Mouse (Mus musculus): ENCODE data around the gene St8sia1.

- TF ChIP-seq CHD1 (IDR thresholded peaks at IDR 0.05; ENCODE audit: low read depth, low read length) (no peak), MYB (IDR thresholded peaks at IDR 0.05; ENCODE audit: low read depth, low read length) (no peak), POLR2A (IDR thresholded peaks at IDR 0.05; ENCODE audit: control insufficient read depth in 1 of 2, insufficient read depth in 1 of 2, low read depth in 1 of 2, low read length in 2 of 2, poor library complexity in 1 of 2) (no peak), CTCF (IDR thresholded peaks at IDR 0.05 in 2 of 3, conservative IDR thresholded peaks at IDR 0.05 in 1 of 3; ENCODE audit: control insufficient read depth in 1 of 3, insufficient read depth in 1 of 3, low read depth in 2 of 3, low read length in 3 of 3, poor library complexity in 1 of 3, severe bottlenecking in 1 of 3) (no peak), CHD2 (IDR thresholded peaks at IDR 0.05; ENCODE audit: low read length) (no peak), ZC3H11A (IDR thresholded peaks at IDR 0.05; ENCODE audit: low read depth, low read length) (no peak), MAX (IDR thresholded peaks at IDR 0.05; ENCODE audit: low read length) (no peak), GATA1 (IDR thresholded peaks at IDR 0.05; ENCODE audit: low read depth, low read length) (no peak), USF1 (IDR thresholded peaks at IDR 0.05; ENCODE audit: low read depth, low read length) (no peak), MXI1 (IDR thresholded peaks at IDR 0.05; ENCODE audit: low read depth, low read length) (no peak)
These were observed 674 bp downstream of the St8sia1 start for GRCm38 (mm10) chr6:142963480-142964075.
